Mouse (Mus musculus) right cerebral cortex, adult 18-20 months (tissue): Measurements from ENCODE around the gene Chdh.
A peak's percentile ranks its signal among the peaks of the same experiment; 100 is the strongest.

Experiments
- DNase-seq: peaks from one replicate; pipeline ENCODE4 v3.0.0; 2022; ENCODE audit warnings: mixed read lengths

Chdh gene

GRCm38 (mm10) chr14:30008733-30009575 is at the start of gene Chdh, which contains the start of gene Il17rb:
Gene Chdh (plus strand): TSS chr14:30009023.
Gene Il17rb (minus strand): TSS chr14:30008896.
- DNase-seq = peak; percentile 53

GRCm38 (mm10) chr14:29967611-29968010 is 41.2 kb upstream of the Chdh start:
- DNase-seq = no peak

GRCm38 (mm10) chr14:29968075-29968821 is 40.6 kb upstream of the Chdh start, which contains the start of gene Selenok:
Gene Selenok (plus strand): TSS chr14:29968308.
- peak; percentile 99 for DNase-seq

- no peak for DNase-seq
These were observed 37.4 kb upstream of the Chdh start for GRCm38 (mm10) chr14:29971446-29971845.

- no peak for DNase-seq
These were observed 36.8 kb upstream of the Chdh start for GRCm38 (mm10) chr14:29971993-29972392.

- DNase-seq = no peak
These were observed 31.9 kb upstream of the Chdh start for GRCm38 (mm10) chr14:29976927-29977326.

- DNase-seq = peak; percentile 92
These were observed 30.3 kb upstream of the Chdh start, which contains the start of gene Actr8 for GRCm38 (mm10) chr14:29978254-29979204. Gene Actr8 (plus strand): TSS chr14:29978337.

GRCm38 (mm10) chr14:29980447-29981205 is 28.2 kb upstream of the Chdh start:
- no peak for DNase-seq

- no peak for DNase-seq
These were observed 22.7 kb upstream of the Chdh start for GRCm38 (mm10) chr14:29986096-29986495.

GRCm38 (mm10) chr14:29987276-29987675 is 21.5 kb upstream of the Chdh start:
- DNase-seq = no peak

- DNase-seq = no peak
These were observed 21.1 kb upstream of the Chdh start for GRCm38 (mm10) chr14:29987739-29988138.

- DNase-seq = no peak
These were observed 20.5 kb upstream of the Chdh start for GRCm38 (mm10) chr14:29988337-29988736.

- DNase-seq = no peak
These were observed 13.8 kb upstream of the Chdh start for GRCm38 (mm10) chr14:29994976-29995375.

GRCm38 (mm10) chr14:29996000-29996751 is 12.6 kb upstream of the Chdh start:
- DNase-seq = no peak

- DNase-seq = no peak
These were observed 11.5 kb upstream of the Chdh start for GRCm38 (mm10) chr14:29997345-29997744.

- DNase-seq = no peak
These were observed 9.9 kb upstream of the Chdh start for GRCm38 (mm10) chr14:29998747-29999474.

- no peak for DNase-seq
These were observed 9.4 kb upstream of the Chdh start for GRCm38 (mm10) chr14:29999475-29999811.

- DNase-seq = peak; percentile 39
These were observed 1.2 kb downstream of the Chdh start for GRCm38 (mm10) chr14:30009864-30010560.

- DNase-seq = peak; percentile 39
These were observed 3.2 kb downstream of the Chdh start for GRCm38 (mm10) chr14:30011886-30012560.
